Mouse (Mus musculus) C2C12 (cell line): Measurements from ENCODE around the gene Pdlim4.

Source experiments
- CTCF ChIP-seq: IDR thresholded peaks from one replicate; pipeline ENCODE4 v1.5.1; 2011; ENCODE audit not compliant: control insufficient read depth, insufficient read depth, insufficient read length
- MYOG ChIP-seq: IDR thresholded peaks from one replicate; pipeline ENCODE4 v1.6.1; 2011; ENCODE audit not compliant: control insufficient read depth, insufficient read length; ENCODE audit errors: extremely low read depth

GRCm38 (mm10) chr11:54011255-54011654 is 57.6 kb downstream of the Pdlim4 start:
- TF ChIP-seq MYOG (no peak), CTCF (no peak)
